Mouse (Mus musculus) brain, embryonic 14.5 days (tissue): Measurements from ENCODE around the gene Maml2.

Experiments
- CTCF ChIP-seq: fragments of 200-500 bp; IDR thresholded peaks from 2 replicates; pipeline ENCODE4 v1.5.1; 2012; ENCODE audit warnings: inconsistent platforms, mild to moderate bottlenecking, moderate library complexity, borderline replicate concordance; ENCODE audit not compliant: insufficient read depth, insufficient read length; ENCODE audit errors: extremely low read depth
- POLR2A ChIP-seq: fragments of 200-500 bp; IDR thresholded peaks from 2 replicates; pipeline ENCODE4 v1.6.1; 2012; ENCODE audit warnings: mild to moderate bottlenecking, inconsistent platforms, borderline replicate concordance; ENCODE audit not compliant: poor library complexity, insufficient read depth, insufficient read length, severe bottlenecking; ENCODE audit errors: extremely low read depth

DNA sequence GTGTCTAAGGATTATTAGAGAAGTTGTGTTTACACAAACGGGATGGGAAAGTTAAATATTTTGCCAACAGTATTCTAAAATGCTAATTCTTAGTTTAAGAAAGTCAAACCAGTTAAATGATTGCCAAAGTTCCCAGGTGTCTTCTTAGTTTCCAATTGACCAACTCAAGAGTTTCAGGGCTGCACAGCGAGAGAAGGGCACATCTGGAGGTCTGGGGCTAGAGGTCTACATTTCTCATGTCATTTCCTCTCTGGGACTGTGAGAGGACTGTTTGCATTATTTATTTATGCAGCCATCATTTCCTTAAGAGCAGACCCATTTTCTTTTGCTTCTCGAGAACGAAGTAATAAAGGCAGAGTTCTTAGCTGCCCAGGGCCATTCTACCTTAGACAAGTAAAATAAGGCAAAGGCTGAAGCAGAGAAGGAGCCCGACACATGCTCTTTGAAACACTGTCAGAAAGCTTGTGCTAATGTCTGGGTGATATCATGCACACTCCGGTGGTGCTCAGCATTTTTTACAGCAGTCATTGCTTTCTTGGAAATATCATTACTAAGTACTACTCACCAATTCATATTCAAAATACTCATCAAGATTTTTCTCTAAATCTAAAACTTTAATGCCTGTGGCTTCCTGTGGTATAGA is 4.5 kb downstream of the Maml2 start:
- TF ChIP-seq CTCF (no peak), POLR2A (no peak)
